Mouse (Mus musculus): ENCODE measurements around the gene Eci2. TPM values are rescaled to one million over a fixed set of nuclear protein-coding genes. Genes with fewer than 3 reads are reported as not detected.

The Eci2 gene
- total and polyA plus RNA-seq, 3 experiments, result 74.8 to 81.1 TPM; not detected in 1

GRCm38 (mm10) chr13:34934931-34935644 lies 91.8 kb downstream of the Eci2 start:
- Histone ChIP-seq H3K27me3 (ENCODE audit: control insufficient read depth in 1 of 2, insufficient read depth in 2 of 2, low read length in 2 of 2) (peaks cover 2 to 6% of the 10 kb centered on the region in 2 experiments; a peak in 3 of 4 replicates), H3K36me3 (ENCODE audit: control insufficient read depth in 1 of 2, insufficient read depth in 2 of 2, low read length in 2 of 2) (no peaks in the 10 kb centered on the region), H3K9me3 (replicated peaks; ENCODE audit: insufficient read depth, low read length) (no peaks in the 10 kb centered on the region), H3K27ac (ENCODE audit: control insufficient read depth, low read depth, low read length) (no peak overlapping the region), H3K79me2 (ENCODE audit: control insufficient read depth, insufficient read depth, low read length, poor library complexity) (no peaks in the 10 kb centered on the region), H3K9ac (ENCODE audit: control insufficient read depth, low read depth, low read length, poor library complexity, severe bottlenecking) (no peak overlapping the region), H3K4me1 (ENCODE audit: control insufficient read depth in 1 of 2, insufficient read depth in 2 of 2, low read length in 2 of 2) (no peaks in the 10 kb centered on the region), H3K4me3 (ENCODE audit: control insufficient read depth in 1 of 2, insufficient read depth in 1 of 2, low read depth in 2 of 2, low read length in 2 of 2) (no peak overlapping the region)
- no peak for DNase-seq (ENCODE audit: low read depth, low spot score)
- TF ChIP-seq TAL1 (IDR thresholded peaks at IDR 0.05; ENCODE audit: low read length) (no peak), POLR2AphosphoS5 (IDR thresholded peaks at IDR 0.05; ENCODE audit: borderline replicate concordance, low read depth, low read length) (no peak), ELF1 (IDR thresholded peaks at IDR 0.05; ENCODE audit: low read depth, low read length) (no peak), MAX (IDR thresholded peaks at IDR 0.05; ENCODE audit: low read length) (no peak), MYC (IDR thresholded peaks at IDR 0.05; ENCODE audit: low read depth, low read length) (no peak), RCOR1 (IDR thresholded peaks at IDR 0.05; ENCODE audit: low read depth, low read length) (no peak), HCFC1 (IDR thresholded peaks at IDR 0.05; ENCODE audit: low read depth, low read length) (no peak), UBTF (IDR thresholded peaks at IDR 0.05; ENCODE audit: borderline replicate concordance, insufficient read depth, low read depth, low read length) (no peak), TBP (IDR thresholded peaks at IDR 0.05; ENCODE audit: low read depth, low read length) (no peak), GABPA (IDR thresholded peaks at IDR 0.05; ENCODE audit: low read depth, low read length) (no peak), ZKSCAN1 (IDR thresholded peaks at IDR 0.05; ENCODE audit: low read depth, low read length) (no peak), GATA1 (IDR thresholded peaks at IDR 0.05; ENCODE audit: low read depth, low read length) (no peak), MEF2A (IDR thresholded peaks at IDR 0.05; ENCODE audit: extremely low read depth, insufficient replicate concordance, low read depth, low read length, poor library complexity, severe bottlenecking) (no peak), SMC3 (IDR thresholded peaks at IDR 0.05; ENCODE audit: low read depth, low read length) (no peak), NELFE (IDR thresholded peaks at IDR 0.05; ENCODE audit: low read depth, low read length) (no peak)

Other genes starting within 250 kb of the Eci2 start
- gene Prpf4b, start 151.8 kb downstream of the Eci2 start, total RNA-seq (2012; rRNA removed), result 66.6 and 74.9 TPM in 2 replicates
- 10 to 100 TPM in 1 of 2 experiments, not detected in 1; 88.6 TPM for gene Prpf4b, start 151.8 kb downstream of the Eci2 start, polyA plus RNA-seq (2012; ENCODE audit: insufficient read depth in 1 of 2, insufficient read length in 2 of 2, low read depth in 1 of 2, low replicate concordance in 2 of 2, missing spikeins in 1 of 2)
- not detected in 2 replicates for gene Fam217a, start 102.8 kb downstream of the Eci2 start, total RNA-seq (2012; rRNA removed)
- not detected for gene Fam217a, start 102.8 kb downstream of the Eci2 start, polyA plus RNA-seq (2012; ENCODE audit: insufficient read depth in 1 of 2, insufficient read length in 2 of 2, low read depth in 1 of 2, low replicate concordance in 2 of 2, missing spikeins in 1 of 2)
- gene 4933417A18Rik, start 102.7 kb downstream of the Eci2 start, total RNA-seq (2012; rRNA removed), result not detected in 2 replicates
- not detected for gene 4933417A18Rik, start 102.7 kb downstream of the Eci2 start, polyA plus RNA-seq (2012; ENCODE audit: insufficient read depth in 1 of 2, insufficient read length in 2 of 2, low read depth in 1 of 2, low replicate concordance in 2 of 2, missing spikeins in 1 of 2)
- gene Eci3, start 63.3 kb downstream of the Eci2 start, total RNA-seq (2012; rRNA removed), result 0.35 TPM in 1 of 2 replicates, not detected in the other
- gene Eci3, start 63.3 kb downstream of the Eci2 start, polyA plus RNA-seq (2012; ENCODE audit: insufficient read depth in 1 of 2, insufficient read length in 2 of 2, low read depth in 1 of 2, low replicate concordance in 2 of 2, missing spikeins in 1 of 2), result under 1 TPM in 1 of 2 experiments, not detected in 1; 0.93 TPM